Mouse (Mus musculus): ENCODE measurements around the gene Gstp1.
"Not testable (repeated sequence)": the region's sequence is repeated elsewhere in the genome, so short reads cannot be mapped to it uniquely, and the experiment has no call there.

The Gstp1 gene

GRCm38 (mm10) chr19:4037154-4037787 is 514 bp downstream of the Gstp1 start:
- DNase-seq (ENCODE audit: low spot score), result not testable (repeated sequence)

- DNase-seq (ENCODE audit: low spot score), result peak; percentile 30
These were observed 1.3 kb downstream of the Gstp1 start for GRCm38 (mm10) chr19:4036327-4037045.

- DNase-seq (ENCODE audit: low spot score), result no peak
These were observed 4.0 kb downstream of the Gstp1 start for GRCm38 (mm10) chr19:4033742-4034141.

- DNase-seq (ENCODE audit: low spot score), result no peak
These were observed 4.5 kb downstream of the Gstp1 start for GRCm38 (mm10) chr19:4033298-4033697.

- DNase-seq (ENCODE audit: low spot score), result no peak
These were observed 5.1 kb downstream of the Gstp1 start for GRCm38 (mm10) chr19:4032668-4033067.

- no peak for DNase-seq (ENCODE audit: low spot score)
These were observed 10.2 kb downstream of the Gstp1 start for GRCm38 (mm10) chr19:4027576-4027975.

- no peak for DNase-seq (ENCODE audit: low spot score)
These were observed 14.6 kb downstream of the Gstp1 start for GRCm38 (mm10) chr19:4023185-4023584.

GRCm38 (mm10) chr19:4018743-4019583 is 18.8 kb downstream of the Gstp1 start:
- peak; percentile 86 for DNase-seq (ENCODE audit: low spot score)

GRCm38 (mm10) chr19:4017921-4018587 is 19.7 kb downstream of the Gstp1 start:
- DNase-seq (ENCODE audit: low spot score), result no peak

- DNase-seq (ENCODE audit: low spot score), result no peak
These were observed 22.1 kb downstream of the Gstp1 start for GRCm38 (mm10) chr19:4015635-4016034.

GRCm38 (mm10) chr19:4014802-4015201 is 23.0 kb downstream of the Gstp1 start:
- DNase-seq (ENCODE audit: low spot score), result no peak

- no peak for DNase-seq (ENCODE audit: low spot score)
These were observed 24.7 kb downstream of the Gstp1 start for GRCm38 (mm10) chr19:4013066-4013465.

- peak; percentile 99 for DNase-seq (ENCODE audit: low spot score)
These were observed 25.3 kb downstream of the Gstp1 start, which contains the start of gene Ndufv1 for GRCm38 (mm10) chr19:4012432-4013022. Gene Ndufv1 (minus strand): TSS chr19:4012806.

GRCm38 (mm10) chr19:4011086-4011485 is 26.7 kb downstream of the Gstp1 start:
- DNase-seq (ENCODE audit: low spot score), result no peak

GRCm38 (mm10) chr19:4005971-4006370 is 31.8 kb downstream of the Gstp1 start:
- DNase-seq (ENCODE audit: low spot score), result no peak

GRCm38 (mm10) chr19:4005091-4005490 is 32.7 kb downstream of the Gstp1 start:
- DNase-seq (ENCODE audit: low spot score), result no peak

GRCm38 (mm10) chr19:4004331-4004730 is 33.5 kb downstream of the Gstp1 start:
- DNase-seq (ENCODE audit: low spot score), result no peak

GRCm38 (mm10) chr19:4003641-4004040 is 34.1 kb downstream of the Gstp1 start:
- DNase-seq (ENCODE audit: low spot score), result no peak

GRCm38 (mm10) chr19:4003112-4003511 is 34.7 kb downstream of the Gstp1 start, which contains the start of gene Doc2g:
Gene Doc2g (plus strand): TSS chr19:4003313.
- DNase-seq (ENCODE audit: low spot score), result no peak

- DNase-seq (ENCODE audit: low spot score), result no peak
These were observed 36.0 kb downstream of the Gstp1 start for GRCm38 (mm10) chr19:4001752-4002151.

- no peak for DNase-seq (ENCODE audit: low spot score)
These were observed 36.7 kb downstream of the Gstp1 start for GRCm38 (mm10) chr19:4000949-4001525.
